Mouse (Mus musculus): Measurements from ENCODE around the gene Kctd7. TPM values are rescaled to one million over a fixed set of nuclear protein-coding genes. Genes with fewer than 3 reads are reported as not detected.

Gene Kctd7
- total RNA-seq, 2 experiments from 2014 or later: 13.2 to 13.8 TPM

- intact Hi-C loops (cut with DNase I): no loop called here
- no peak for DNase-seq (ENCODE audit: extremely low spot score in 1 of 2, low spot score in 2 of 2)
- no peak for TF ChIP-seq CTCF (IDR thresholded peaks at IDR 0.05)
- no peak overlapping the region for H3K4me3 ChIP-seq
- H3K27ac ChIP-seq: no peak overlapping the region
Measured at GRCm38 (mm10) chr5:130177871-130178270, 33.2 kb downstream of the Kctd7 start.

DNA sequence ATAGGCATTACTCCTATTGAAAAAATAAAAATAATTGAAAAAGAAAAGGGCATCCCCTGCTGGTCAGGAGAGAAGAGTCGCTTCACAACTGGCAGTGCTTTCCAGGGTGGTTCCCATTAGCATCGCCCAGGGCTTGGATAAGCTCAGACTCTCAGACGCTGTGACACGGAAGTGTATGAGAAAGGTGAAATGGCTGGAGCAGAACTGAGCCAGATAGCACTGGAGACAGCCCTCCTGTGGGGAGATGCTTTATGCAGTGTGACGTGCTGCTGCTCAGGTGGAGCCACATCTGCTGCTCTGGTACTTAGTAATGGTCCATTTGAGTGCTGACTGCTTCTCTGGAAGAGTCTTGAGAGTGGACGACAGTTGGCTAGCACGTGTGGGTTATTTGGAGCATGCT lies 35.7 kb downstream of the Kctd7 start:
- no peak for TF ChIP-seq CTCF (IDR thresholded peaks at IDR 0.05)
- intact Hi-C loops (cut with DNase I): no loop called here

GRCm38 (mm10) chr5:130181740-130182540 lies 37.3 kb downstream of the Kctd7 start:
- Histone ChIP-seq H3K27ac (no peak overlapping the region), H3K4me3 (no peak overlapping the region)
- TF ChIP-seq CTCF (IDR thresholded peaks at IDR 0.05): no peak
- intact Hi-C loops (cut with DNase I): no loop called here
- DNase-seq (ENCODE audit: extremely low spot score in 1 of 2, low spot score in 2 of 2): no peak

More for the DNA sequence above, 35.7 kb downstream of the Kctd7 start:
- no peak for DNase-seq (ENCODE audit: extremely low spot score in 1 of 2, low spot score in 2 of 2)
- Histone ChIP-seq H3K27ac (no peak overlapping the region), H3K4me3 (no peak overlapping the region)

- Histone ChIP-seq H3K27ac (no peak overlapping the region), H3K4me3 (no peak overlapping the region)
- intact Hi-C loops (cut with DNase I): no loop called here
- no peak for TF ChIP-seq CTCF (IDR thresholded peaks at IDR 0.05)
- DNase-seq (ENCODE audit: extremely low spot score in 1 of 2, low spot score in 2 of 2): no peak
Measured at GRCm38 (mm10) chr5:130182541-130182821, 37.8 kb downstream of the Kctd7 start.

GRCm38 (mm10) chr5:130184193-130184856 lies 39.7 kb downstream of the Kctd7 start:
- no peak for TF ChIP-seq CTCF (IDR thresholded peaks at IDR 0.05)
- no peak for DNase-seq (ENCODE audit: extremely low spot score in 1 of 2, low spot score in 2 of 2)
- Histone ChIP-seq H3K27ac (no peak overlapping the region), H3K4me3 (no peak overlapping the region)
- intact Hi-C loops (cut with DNase I): no loop called here

DNA sequence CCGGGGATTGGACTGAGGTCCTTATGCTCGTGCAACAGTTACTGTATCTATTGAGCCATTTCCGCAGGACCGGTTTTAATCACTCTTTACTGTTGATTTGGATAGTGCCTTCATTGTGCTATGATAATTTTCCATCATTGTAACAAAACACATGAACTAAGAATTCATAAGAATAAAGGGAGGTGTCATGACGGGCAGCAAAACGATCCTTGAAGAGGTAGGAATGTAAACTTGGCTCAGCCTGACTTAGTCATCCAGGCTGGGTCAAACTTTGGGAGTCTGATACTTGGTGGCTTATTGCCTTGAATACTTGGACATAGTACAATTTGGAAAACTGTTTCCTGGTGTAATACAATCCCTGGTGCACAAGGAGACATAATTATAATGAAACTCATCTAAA lies 40.7 kb downstream of the Kctd7 start:
- H3K27ac ChIP-seq: no peak overlapping the region
- TF ChIP-seq CTCF (IDR thresholded peaks at IDR 0.05): no peak
- H3K4me3 ChIP-seq: no peak overlapping the region
- intact Hi-C loops (cut with DNase I): no loop called here
- no peak for DNase-seq (ENCODE audit: extremely low spot score in 1 of 2, low spot score in 2 of 2)

GRCm38 (mm10) chr5:130187383-130187782 lies 42.7 kb downstream of the Kctd7 start:
- DNase-seq (ENCODE audit: extremely low spot score in 1 of 2, low spot score in 2 of 2): peak; percentile 18 to 42
- intact Hi-C loops (cut with DNase I): no loop called here

GRCm38 (mm10) chr5:130190909-130191308 lies 46.2 kb downstream of the Kctd7 start:
- intact Hi-C loops (cut with DNase I): no loop called here
- H3K27ac ChIP-seq: no peak overlapping the region
- DNase-seq (ENCODE audit: extremely low spot score in 1 of 2, low spot score in 2 of 2): no peak
- no peak for TF ChIP-seq CTCF (IDR thresholded peaks at IDR 0.05)
- no peak overlapping the region for H3K4me3 ChIP-seq

More at GRCm38 (mm10) chr5:130187383-130187782, 42.7 kb downstream of the Kctd7 start:
- TF ChIP-seq CTCF (IDR thresholded peaks at IDR 0.05): no peak
- Histone ChIP-seq H3K27ac (no peak overlapping the region), H3K4me3 (no peak overlapping the region)

GRCm38 (mm10) chr5:130191865-130192264 lies 47.2 kb downstream of the Kctd7 start:
- TF ChIP-seq CTCF (IDR thresholded peaks at IDR 0.05): no peak
- no peak for DNase-seq (ENCODE audit: extremely low spot score in 1 of 2, low spot score in 2 of 2)
- intact Hi-C loops (cut with DNase I): no loop called here
- Histone ChIP-seq H3K27ac (no peak overlapping the region), H3K4me3 (no peak overlapping the region)

DNA sequence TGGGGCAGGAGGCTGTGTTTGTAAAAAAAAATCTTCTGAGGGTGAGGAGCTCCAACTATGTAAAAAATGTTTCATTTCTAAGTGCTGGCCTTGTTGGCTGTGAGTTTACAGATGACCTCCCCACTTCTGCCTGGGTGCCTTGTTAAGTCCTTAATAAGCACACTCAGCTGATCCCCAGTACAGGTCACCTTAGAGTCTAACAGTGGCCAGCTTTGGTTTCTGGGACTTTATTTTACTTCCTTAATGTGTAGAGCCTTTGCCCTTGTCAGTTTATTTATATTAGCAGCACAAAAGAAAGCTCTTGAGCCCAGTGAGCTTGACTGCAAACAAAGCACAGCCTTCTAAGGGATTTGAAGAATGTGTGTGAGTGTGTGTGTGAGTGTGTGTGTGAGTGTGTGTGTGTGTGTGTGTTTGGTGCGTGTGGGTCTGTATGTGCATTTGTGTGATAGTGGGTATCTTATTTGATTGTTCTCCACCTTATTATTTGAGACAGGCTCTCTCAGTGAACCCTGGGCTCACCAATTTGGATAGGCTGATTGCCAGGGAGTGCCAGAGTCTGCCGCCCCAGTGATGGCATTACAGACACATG lies 47.8 kb downstream of the Kctd7 start:
- intact Hi-C loops (cut with DNase I): no loop called here
- Histone ChIP-seq H3K4me3 (no peak overlapping the region), H3K27ac (no peak overlapping the region)
- TF ChIP-seq CTCF (IDR thresholded peaks at IDR 0.05): no peak
- no peak for DNase-seq (ENCODE audit: extremely low spot score in 1 of 2, low spot score in 2 of 2)

DNA sequence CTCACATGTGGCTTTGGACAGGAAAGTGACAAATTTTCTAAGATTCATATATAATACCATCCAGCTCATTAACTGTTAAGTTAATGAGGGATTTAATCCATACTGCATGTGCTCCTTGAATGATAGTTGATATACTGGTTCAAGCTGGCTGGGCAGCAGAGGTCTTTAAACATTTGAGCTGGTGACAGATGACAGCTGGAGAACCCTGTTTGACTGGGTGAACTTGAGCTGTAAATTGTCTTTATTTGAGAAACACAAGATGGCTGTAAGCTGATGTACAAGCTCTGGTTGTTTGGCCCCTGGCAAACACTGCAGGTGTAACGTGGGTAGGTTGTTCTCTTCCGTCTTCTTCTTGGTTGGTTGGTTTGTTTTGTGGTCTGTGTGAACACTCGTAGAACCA lies 49.1 kb downstream of the Kctd7 start:
- H3K4me3 ChIP-seq: no peak overlapping the region
- intact Hi-C loops (cut with DNase I): no loop called here
- TF ChIP-seq CTCF (IDR thresholded peaks at IDR 0.05): no peak
- no peak overlapping the region for H3K27ac ChIP-seq
- DNase-seq (ENCODE audit: extremely low spot score in 1 of 2, low spot score in 2 of 2): no peak

DNA sequence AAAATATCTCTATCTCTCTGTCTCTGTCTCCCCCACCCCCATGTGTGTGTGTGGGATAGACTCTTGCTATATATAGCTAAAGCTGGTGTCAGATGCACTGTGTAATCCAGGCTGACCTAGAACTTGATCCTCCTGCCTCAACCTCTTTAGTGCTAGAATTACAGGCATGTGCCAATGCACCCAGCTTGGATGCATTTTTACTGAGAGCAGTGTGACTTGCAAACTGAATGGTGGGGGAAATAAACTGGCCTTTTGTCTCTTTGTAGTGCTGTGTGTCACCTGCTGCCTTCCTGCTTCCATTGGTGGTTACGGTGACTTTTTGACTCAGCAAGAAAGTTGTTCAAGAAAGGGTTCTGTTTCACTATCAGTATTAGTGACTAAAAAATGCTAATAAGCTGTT lies 51.6 kb downstream of the Kctd7 start:
- DNase-seq (ENCODE audit: extremely low spot score in 1 of 2, low spot score in 2 of 2): no peak
- TF ChIP-seq CTCF (IDR thresholded peaks at IDR 0.05): no peak
- intact Hi-C loops (cut with DNase I): no loop called here
- Histone ChIP-seq H3K4me3 (no peak overlapping the region), H3K27ac (no peak overlapping the region)
